In the genomic region with DNA sequence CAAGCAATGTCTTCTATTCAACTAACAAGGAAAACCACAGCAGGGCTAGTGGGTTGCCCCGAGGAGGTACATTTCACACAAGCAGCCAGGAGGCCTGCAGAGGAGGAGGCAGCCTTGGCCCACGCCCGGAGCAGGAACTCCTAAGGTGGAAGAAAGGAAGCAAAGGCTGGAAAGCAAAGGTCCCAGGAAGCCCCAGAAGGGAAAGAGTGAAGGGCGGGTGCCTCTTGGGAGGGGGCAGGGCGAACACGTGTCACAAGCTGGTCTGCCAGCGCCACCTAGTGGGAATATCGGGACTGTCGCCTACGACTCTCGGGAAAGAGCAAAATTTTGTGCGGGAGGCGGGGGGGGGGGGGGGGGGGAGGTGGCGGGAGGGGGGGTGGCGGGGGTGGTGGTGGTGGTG, we compare ENCODE assay signal across 8 mouse cellular contexts.
A peak's percentile ranks its signal among the peaks of the same experiment; 100 is the strongest.
DNase-seq lines count a peak whose midpoint lies in the region; ATAC-seq and TF ChIP-seq lines count a peak whose summit lies in the region.

No protein-coding gene starts in this region.

- WGBS in intestine, embryonic 16.5 days = 7% methylated on average over 6 of the region's 15 CpGs
- WGBS in midbrain, embryonic 10.5 days = 5% methylated on average over 9 of the region's 15 CpGs

- H3K4me3 ChIP-seq in intestine, embryonic 16.5 days (ENCODE audit: low read length) = peak overlapping the region; percentile 37
- peak overlapping the region; percentile 40 for H3K4me3 ChIP-seq in midbrain, embryonic 10.5 days

- H3K4me1 ChIP-seq in intestine, embryonic 16.5 days (ENCODE audit: control insufficient read depth, insufficient read depth, low read length) = no peaks in the 10 kb centered on the region
- H3K4me1 ChIP-seq in midbrain, embryonic 10.5 days = 0 out of 2 replicates have a peak, but pooled peaks cover 7% of the 10 kb centered on the region

- ATAC-seq in Patski = no peak
- no peak for ATAC-seq in intestine, embryonic 16.5 days
- no peak for ATAC-seq in erythroblast, adult 5-6 weeks (replicated peaks; ENCODE audit: low FRiP score, poor library complexity, severe bottlenecking)

- H3K9ac ChIP-seq in intestine, embryonic 16.5 days (ENCODE audit: low read depth, low read length) = peak overlapping the region; percentile 51; the same call in 1 of the 2 replicates

- no peaks in the 10 kb centered on the region for H3K36me3 ChIP-seq in intestine, embryonic 16.5 days (ENCODE audit: control insufficient read depth, insufficient read depth, low read length)
- no peaks in the 10 kb centered on the region for H3K36me3 ChIP-seq in midbrain, embryonic 10.5 days

- TF ChIP-seq CTCF in Patski (IDR thresholded peaks at IDR 0.05) = peak; percentile 23

- no peak overlapping the region for H3K27ac ChIP-seq in intestine, embryonic 16.5 days (ENCODE audit: low read length)
- peak overlapping the region; percentile 72 for H3K27ac ChIP-seq in midbrain, embryonic 10.5 days (replicated peaks)

- no peaks in the 10 kb centered on the region for H3K27me3 ChIP-seq in Patski
- no peaks in the 10 kb centered on the region for H3K27me3 ChIP-seq in intestine, embryonic 16.5 days (replicated peaks; ENCODE audit: control insufficient read depth, insufficient read depth, low read length)
- H3K27me3 ChIP-seq in midbrain, embryonic 10.5 days (ENCODE audit: low read depth, poor library complexity, severe bottlenecking) = no peaks in the 10 kb centered on the region

- in situ Hi-C loops in Patski (cut with MboI; ENCODE audit: low pct_unique_long_range_greater_than_20kb) = no loop called here

- intact Hi-C loops in left cerebral cortex, postnatal 10 days (cut with DNase I) = loop anchor here (5.0 kb wide), 2 partner anchors 111 to 1201 kb away; partner anchors contain the start of gene Tmem132b

- no peak for DNase-seq in Patski (ENCODE audit: low read depth, low spot score)
- peak; percentile 90 to 94 for DNase-seq in cerebellum, postnatal 10 days
- DNase-seq in frontal cortex, postnatal 14 days (ENCODE audit: low spot score in 2 of 2) = peak; percentile 67 to 83
- peak; percentile 85 to 89 for DNase-seq in left cerebral cortex, postnatal 10 days (ENCODE audit: extremely low spot score in 1 of 2, low spot score in 2 of 2)
- DNase-seq in midbrain, embryonic 10.5 days (ENCODE audit: low spot score) = peak; percentile 75
- peak; percentile 96 for DNase-seq in right cerebral cortex, postnatal 4 days

- H3K4me2 ChIP-seq in intestine, embryonic 16.5 days (ENCODE audit: low read depth, low read length) = peak overlapping the region; percentile 54

- H3K9me3 ChIP-seq in intestine, embryonic 16.5 days (ENCODE audit: control insufficient read depth, low read length) = no peaks in the 10 kb centered on the region
- no peaks in the 10 kb centered on the region for H3K9me3 ChIP-seq in midbrain, embryonic 10.5 days (replicated peaks)

- CTCF ChIA-PET in Patski (lab: Charles Lee) = no interaction called here

- POLR2A ChIA-PET in Patski (lab: Charles Lee) = interaction anchor here (0.6 kb wide), 2 partner anchors 158 to 867 kb away, joined by 3 read pairs; no protein-coding TSS in a partner anchor
